Mouse (Mus musculus) lung, embryonic 15.5 days (tissue): ENCODE results near the gene Fut2. TPM values are rescaled to one million over a fixed set of nuclear protein-coding genes. Genes with fewer than 3 reads are reported as not detected.

Experiments used
- ATAC-seq: fragments of 200-750 bp; cut with Nextera tagmentation; 2 replicates; pipeline ENCODE4 v1.8.0; 2017; ENCODE audit warnings: moderate number of reproducible peaks, borderline replicate concordance; ENCODE audit not compliant: low FRiP score, low TSS enrichment; ENCODE audit errors: extremely low read depth
- H3K27ac ChIP-seq: fragments of 300-500 bp; sonication (generic); 2 replicates; pipeline ENCODE4 v1.5.1; 2015; ENCODE audit warnings: moderate library complexity, mild to moderate bottlenecking, inconsistent platforms
- H3K27me3 ChIP-seq: fragments of 300-500 bp; sonication (generic); 2 replicates; pipeline ENCODE4 v1.6.1; 2015; ENCODE audit warnings: inconsistent platforms
- H3K36me3 ChIP-seq: fragments of 300-500 bp; sonication (generic); 2 replicates; pipeline ENCODE4 v1.6.1; 2015; ENCODE audit warnings: inconsistent platforms
- H3K4me1 ChIP-seq: fragments of 300-500 bp; sonication (generic); 2 replicates; pipeline ENCODE4 v1.6.1; 2015; ENCODE audit warnings: inconsistent platforms
- H3K4me2 ChIP-seq: fragments of 300-500 bp; sonication (generic); 2 replicates; pipeline ENCODE4 v1.6.1; 2015; ENCODE audit warnings: inconsistent platforms, mild to moderate bottlenecking, moderate library complexity
- H3K4me3 ChIP-seq: fragments of 300-500 bp; sonication (generic); 2 replicates; pipeline ENCODE4 v1.5.1; 2015; ENCODE audit warnings: mild to moderate bottlenecking, inconsistent platforms
- H3K9ac ChIP-seq: fragments of 300-500 bp; sonication (generic); 2 replicates; pipeline ENCODE4 v1.6.1; 2015; ENCODE audit warnings: inconsistent platforms
- H3K9me3 ChIP-seq: fragments of 300-500 bp; sonication (generic); 2 replicates; pipeline ENCODE4 v1.6.1; 2016; ENCODE audit warnings: inconsistent platforms
- WGBS: fragments of 180-500 bp; shearing (Covaris S2); methylation state at CpG from one replicate; pipeline ENCODE4 v1.1.7; 2015; 5-methylcytosine and 5-hydroxymethylcytosine counted together
- polyA plus RNA-seq: library from polyadenylated mRNA; unstranded; fragments of >200 nt; fragmentation: Nextera tagmentation; extraction: Ambion mirVana; gene quantifications from 2 replicates; pipeline ENCODE4 v1.2.1, GENCODE M21; 2015

The Fut2 gene
- polyA plus RNA-seq, 1 experiment from 2014 or later, result 0.57 TPM

- H3K9me3 ChIP-seq, result no peaks in the 10 kb centered on the region
- no peaks in the 10 kb centered on the region for H3K36me3 ChIP-seq
- H3K27ac ChIP-seq, result no peak overlapping the region
- H3K9ac ChIP-seq, result no peak overlapping the region
- H3K27me3 ChIP-seq, result peaks cover 33% of the 10 kb centered on the region
- no peak for ATAC-seq
- H3K4me2 ChIP-seq, result peak overlapping the region; percentile 72
- WGBS, result 34% methylated on average over 11 of the region's 11 CpGs
- peaks cover 34% of the 10 kb centered on the region for H3K4me1 ChIP-seq
- no peak overlapping the region for H3K4me3 ChIP-seq
Measured at GRCm38 (mm10) chr7:45701072-45701471, 34.9 kb upstream of the Fut2 start.

GRCm38 (mm10) chr7:45700301-45701015 lies 34.3 kb upstream of the Fut2 start:
- Histone ChIP-seq H3K9me3 (no peaks in the 10 kb centered on the region), H3K9ac (peak overlapping the region; percentile 36), H3K4me2 (peak overlapping the region; percentile 72), H3K27me3 (peaks cover 33% of the 10 kb centered on the region), H3K27ac (no peak overlapping the region), H3K4me3 (peak overlapping the region; percentile 34), H3K36me3 (no peaks in the 10 kb centered on the region), H3K4me1 (peaks cover 28% of the 10 kb centered on the region)
- 1% methylated on average over 20 of the region's 20 CpGs for WGBS
- peak; percentile 13; the same call in 1 of the 2 replicates for ATAC-seq

- H3K4me1 ChIP-seq, result peaks cover 24% of the 10 kb centered on the region
- H3K4me2 ChIP-seq, result peak within 1 kb of the TSS; percentile 72
- WGBS, result 2% methylated on average over 36 of the region's 36 CpGs
- H3K9ac ChIP-seq, result peak within 1 kb of the TSS; percentile 36
- H3K9me3 ChIP-seq, result no peaks in the 10 kb centered on the region
- no peak for ATAC-seq
- no peak within 1 kb of the TSS for H3K27ac ChIP-seq
- H3K4me3 ChIP-seq, result peak within 1 kb of the TSS; percentile 34
- peaks cover 33% of the 10 kb centered on the region for H3K27me3 ChIP-seq
- no peaks in the 10 kb centered on the region for H3K36me3 ChIP-seq
Measured at GRCm38 (mm10) chr7:45699523-45700141, 33.4 kb upstream of the Fut2 start, which contains the start of gene Car11. Gene Car11, plus strand, starts transcription at chr7:45699843.

- no peak overlapping the region for H3K9ac ChIP-seq
- H3K4me3 ChIP-seq, result no peak overlapping the region
- H3K4me1 ChIP-seq, result peaks cover 13% of the 10 kb centered on the region
- no peak overlapping the region for H3K27ac ChIP-seq
- WGBS, result 81% methylated on average over 7 of the region's 7 CpGs
- ATAC-seq, result no peak
- H3K27me3 ChIP-seq, result peaks cover 33% of the 10 kb centered on the region
- H3K36me3 ChIP-seq, result no peaks in the 10 kb centered on the region
- no peak overlapping the region for H3K4me2 ChIP-seq
- H3K9me3 ChIP-seq, result no peaks in the 10 kb centered on the region
Measured at GRCm38 (mm10) chr7:45697894-45698293, 31.7 kb upstream of the Fut2 start.

DNA sequence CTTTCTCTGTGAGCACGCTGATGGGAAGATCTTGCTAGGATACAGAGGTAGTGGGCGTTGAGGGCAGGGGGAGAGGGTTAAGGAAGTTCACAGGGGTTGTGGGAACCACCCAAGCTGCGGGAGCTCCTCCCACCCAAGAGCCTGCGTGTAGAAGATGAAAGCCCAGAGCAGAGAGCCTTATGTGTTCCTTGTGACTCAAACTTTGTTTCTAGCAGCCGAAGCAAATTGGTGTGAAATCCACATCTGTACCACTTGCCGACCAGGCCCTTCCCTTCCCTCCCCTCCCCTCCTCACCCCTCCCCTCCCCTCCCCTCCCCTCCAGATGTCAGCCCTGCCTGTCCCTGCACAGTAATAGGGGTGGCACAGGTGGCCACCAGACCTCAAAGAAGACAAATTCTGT lies 28.9 kb upstream of the Fut2 start:
- Histone ChIP-seq H3K27me3 (peaks cover 19% of the 10 kb centered on the region), H3K9ac (no peak overlapping the region), H3K4me1 (peaks cover 4% of the 10 kb centered on the region), H3K9me3 (no peaks in the 10 kb centered on the region), H3K36me3 (no peaks in the 10 kb centered on the region), H3K4me3 (no peak overlapping the region), H3K27ac (no peak overlapping the region), H3K4me2 (no peak overlapping the region)
- WGBS, result 18% methylated on average over 6 of the region's 6 CpGs
- ATAC-seq, result no peak

GRCm38 (mm10) chr7:45693921-45694591 lies 27.9 kb upstream of the Fut2 start, which contains the start of gene Sec1:
Gene Sec1, minus strand, starts transcription at chr7:45694402.
- Histone ChIP-seq H3K27ac (no peak within 1 kb of the TSS), H3K27me3 (peaks cover 9% of the 10 kb centered on the region), H3K4me1 (no peaks in the 10 kb centered on the region), H3K9ac (no peak within 1 kb of the TSS), H3K4me3 (no peak within 1 kb of the TSS), H3K36me3 (no peaks in the 10 kb centered on the region), H3K4me2 (no peak within 1 kb of the TSS), H3K9me3 (no peaks in the 10 kb centered on the region)
- ATAC-seq, result peak; percentile 20; the same call in 1 of the 2 replicates
- 88% methylated on average over 50 of the region's 50 CpGs for WGBS

DNA sequence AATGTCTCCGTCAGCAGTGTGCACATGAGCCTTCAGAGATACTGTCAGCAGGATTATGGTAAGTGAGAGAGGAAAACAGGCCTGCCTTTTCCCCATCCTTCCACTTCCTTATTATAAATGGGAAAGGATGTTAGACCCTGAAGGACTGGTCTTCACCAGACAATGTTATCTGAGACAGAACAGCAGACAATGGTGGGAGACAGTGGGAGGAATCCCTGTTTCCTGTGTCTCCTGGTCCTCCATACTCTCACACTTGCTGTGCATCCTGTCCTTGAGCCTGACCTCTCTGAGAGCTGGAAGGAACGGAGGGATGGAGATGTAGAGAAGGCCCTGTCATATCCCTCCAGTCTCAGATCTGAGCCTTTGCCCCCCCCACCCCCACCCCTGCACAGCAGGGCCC lies 26.2 kb upstream of the Fut2 start:
- ATAC-seq, result no peak
- WGBS, result 79% methylated on average over 2 of the region's 2 CpGs

DNA sequence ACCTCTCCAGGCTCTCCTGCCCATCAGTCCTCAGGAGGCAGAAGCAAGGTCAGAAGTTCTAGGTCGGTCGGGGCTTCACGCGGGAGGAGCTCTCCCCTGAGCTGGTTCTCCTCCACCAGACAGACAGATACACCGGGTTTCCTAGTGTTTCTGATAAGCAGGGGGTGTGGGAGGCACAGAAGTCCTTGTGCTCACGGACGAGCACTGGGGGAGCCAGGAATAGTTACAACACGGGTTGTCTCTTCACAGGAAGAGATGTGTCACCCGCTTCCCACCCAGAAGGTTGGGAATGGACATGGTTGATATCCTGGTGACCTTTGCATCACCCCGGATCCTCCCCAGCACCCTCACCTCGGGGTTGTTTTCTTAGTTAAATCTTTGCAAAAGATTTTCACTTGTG lies 23.6 kb upstream of the Fut2 start:
- no peaks in the 10 kb centered on the region for H3K36me3 ChIP-seq
- 51% methylated on average over 11 of the region's 11 CpGs for WGBS
- H3K4me2 ChIP-seq, result no peak overlapping the region
- peaks cover 7% of the 10 kb centered on the region; the same call in 1 of the 2 replicates for H3K4me1 ChIP-seq
- ATAC-seq, result no peak
- no peaks in the 10 kb centered on the region for H3K9me3 ChIP-seq
- no peak overlapping the region for H3K9ac ChIP-seq
- no peak overlapping the region for H3K4me3 ChIP-seq
- no peaks in the 10 kb centered on the region for H3K27me3 ChIP-seq
- no peak overlapping the region for H3K27ac ChIP-seq

More for the DNA sequence above, 26.2 kb upstream of the Fut2 start:
- no peaks in the 10 kb centered on the region for H3K9me3 ChIP-seq
- H3K27me3 ChIP-seq, result no peaks in the 10 kb centered on the region
- H3K4me1 ChIP-seq, result no peaks in the 10 kb centered on the region
- no peaks in the 10 kb centered on the region for H3K36me3 ChIP-seq
- no peak overlapping the region for H3K4me2 ChIP-seq
- H3K9ac ChIP-seq, result no peak overlapping the region
- no peak overlapping the region for H3K4me3 ChIP-seq
- no peak overlapping the region for H3K27ac ChIP-seq

DNA sequence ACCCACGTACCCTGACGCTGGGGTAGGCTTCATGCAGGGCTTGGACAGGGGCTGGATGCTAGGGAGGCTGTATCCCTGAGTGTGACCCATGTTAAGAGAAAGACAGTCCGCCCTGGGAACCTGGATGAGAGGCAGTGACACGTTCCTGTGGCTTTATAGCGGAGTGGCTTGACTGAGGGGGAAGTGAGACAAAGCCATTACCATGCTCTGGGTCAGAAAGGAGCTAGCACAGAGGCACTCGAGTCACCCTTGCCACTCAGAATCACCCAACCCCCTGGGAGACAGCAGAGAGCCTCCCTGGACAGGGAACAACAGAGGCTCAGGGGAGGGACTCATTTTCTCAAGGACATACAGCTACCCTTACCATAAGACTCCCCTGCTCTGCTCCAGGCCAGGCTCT lies 22.9 kb upstream of the Fut2 start:
- no peaks in the 10 kb centered on the region for H3K27me3 ChIP-seq
- H3K9me3 ChIP-seq, result no peaks in the 10 kb centered on the region
- H3K4me2 ChIP-seq, result no peak overlapping the region
- peaks cover 7% of the 10 kb centered on the region; the same call in 1 of the 2 replicates for H3K4me1 ChIP-seq
- H3K27ac ChIP-seq, result no peak overlapping the region
- no peak overlapping the region for H3K9ac ChIP-seq
- no peaks in the 10 kb centered on the region for H3K36me3 ChIP-seq
- WGBS, result 56% methylated on average over 6 of the region's 6 CpGs
- no peak for ATAC-seq
- no peak overlapping the region for H3K4me3 ChIP-seq

DNA sequence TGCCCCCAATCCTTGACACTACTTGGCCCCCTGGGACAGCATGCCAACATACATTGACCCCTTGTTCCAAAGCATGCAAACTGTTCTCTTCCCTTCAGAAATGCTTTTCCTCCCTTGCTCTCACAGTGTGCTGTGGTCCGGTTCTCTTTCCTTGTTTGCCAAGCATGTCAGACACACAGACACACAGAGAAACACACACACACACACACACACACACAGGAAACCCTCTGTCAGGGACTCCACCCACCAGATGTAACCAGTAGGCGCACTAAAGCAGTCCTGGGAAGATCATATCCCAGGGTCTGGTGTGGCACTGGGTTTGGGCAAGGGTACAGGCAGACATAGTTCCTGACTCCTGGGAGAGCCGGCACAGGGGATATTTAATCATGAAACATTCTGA lies 20.6 kb upstream of the Fut2 start:
- Histone ChIP-seq H3K4me3 (no peak overlapping the region), H3K4me1 (peaks cover 12% of the 10 kb centered on the region), H3K9me3 (no peaks in the 10 kb centered on the region), H3K4me2 (no peak overlapping the region), H3K27ac (no peak overlapping the region), H3K27me3 (no peaks in the 10 kb centered on the region), H3K36me3 (no peaks in the 10 kb centered on the region), H3K9ac (no peak overlapping the region)
- ATAC-seq, result no peak
- 58% methylated on average over 3 of the region's 3 CpGs for WGBS

GRCm38 (mm10) chr7:45685811-45686210 lies 19.6 kb upstream of the Fut2 start:
- no peaks in the 10 kb centered on the region for H3K9me3 ChIP-seq
- no peak for ATAC-seq
- no peak overlapping the region for H3K9ac ChIP-seq
- H3K4me2 ChIP-seq, result no peak overlapping the region
- H3K4me1 ChIP-seq, result peaks cover 17% of the 10 kb centered on the region
- H3K36me3 ChIP-seq, result no peaks in the 10 kb centered on the region
- H3K27ac ChIP-seq, result no peak overlapping the region
- no peaks in the 10 kb centered on the region for H3K27me3 ChIP-seq
- H3K4me3 ChIP-seq, result no peak overlapping the region
- WGBS, result 25% methylated on average over 10 of the region's 10 CpGs
